Mouse (Mus musculus): Measurements from ENCODE around the gene Ptpn12.

- TF ChIP-seq EP300 (IDR thresholded peaks at IDR 0.05; ENCODE audit: low read depth) (no peak), CTCF (IDR thresholded peaks at IDR 0.05; ENCODE audit: low read depth) (no peak)
These were observed 114.5 kb downstream of the Ptpn12 start for GRCm38 (mm10) chr5:20941205-20941604.

Measured in heart, postnatal 0 days (tissue).